Mouse (Mus musculus): ENCODE measurements at regions not wholly inside any gene's neighbourhood (a gene's known extent, or its start where the extent isn't known, plus 50 kb on each side); places are given as distances from the start of the nearest gene placed in this dataset.

GRCm38 (mm10) chr5:97181249-97181648, 69.9 kb upstream of the Paqr3 start:
- TF ChIP-seq CTCF (IDR thresholded peaks at IDR 0.05; ENCODE audit: extremely low read depth, insufficient read depth, low read length) (no peak), POLR2A (IDR thresholded peaks at IDR 0.05; ENCODE audit: extremely low read depth, insufficient read depth, low read length) (no peak)

Data from cortical plate, adult 2 months (tissue).